9 mouse cellular contexts compared by ENCODE assay signal in the genomic region with DNA sequence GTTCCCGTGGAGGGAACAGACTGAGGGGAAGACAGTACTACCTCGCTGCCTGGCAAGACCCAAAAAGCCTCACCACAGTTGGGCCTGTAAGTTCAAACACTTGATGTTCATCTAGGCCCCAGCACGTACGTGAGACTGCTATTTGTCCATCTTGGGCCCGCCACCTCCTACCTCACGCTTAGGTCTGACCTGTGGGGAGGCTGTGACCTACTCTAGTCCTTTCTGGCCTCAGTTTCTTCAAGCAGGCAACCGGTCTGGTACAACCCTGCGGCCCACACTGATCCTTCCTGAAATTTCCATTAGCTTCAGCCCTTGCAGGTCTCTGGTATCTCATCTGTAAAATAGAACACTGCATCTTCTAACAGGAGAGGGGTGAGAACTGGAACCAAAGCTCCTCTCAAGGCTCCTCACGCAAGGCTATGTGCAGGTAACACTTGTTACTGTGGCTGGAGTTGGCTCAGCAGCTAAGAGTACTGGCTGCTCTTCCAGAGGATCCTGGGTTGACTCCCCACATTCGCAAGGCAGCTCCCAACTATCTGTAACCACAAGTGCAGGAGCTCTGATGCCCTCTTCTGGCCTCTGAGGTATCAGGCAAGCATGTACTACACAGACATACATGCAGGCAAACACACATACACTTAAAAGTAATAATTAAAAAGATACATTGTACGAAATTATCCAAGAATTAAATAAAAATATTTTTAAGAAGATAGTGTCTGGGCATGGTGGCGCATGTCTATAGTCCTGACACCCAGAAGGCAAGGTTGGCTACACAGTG. TPM values are rescaled to one million over a fixed set of nuclear protein-coding genes. Genes with fewer than 3 reads are reported as not detected.
A peak's percentile ranks its signal among the peaks of the same experiment; 100 is the strongest.
DNase-seq lines count a peak whose midpoint lies in the region; ATAC-seq and TF ChIP-seq lines count a peak whose summit lies in the region.
"Had no signal": no experiment of that assay in that cellular context is flagged by ENCODE, and none has a peak within 500 bp of the region (broad histone marks: within the 10 kb centered on the region; RNA-seq: fewer than 3 reads in every experiment).

No protein-coding gene starts in this region.

- H3K36me3 ChIP-seq in heart, adult 2 months (ENCODE audit: control insufficient read depth, insufficient read depth, low read length), result peaks cover 12% of the 10 kb centered on the region
- H3K36me3 ChIP-seq in ES-Bruce4 (ENCODE audit: control insufficient read depth, insufficient read depth, low read length, poor library complexity, severe bottlenecking), result no peaks in the 10 kb centered on the region
- H3K36me3 ChIP-seq in forebrain, embryonic 16.5 days (ENCODE audit: control insufficient read depth, insufficient read depth), result no peaks in the 10 kb centered on the region
- H3K36me3 ChIP-seq in liver, embryonic 15.5 days (replicated peaks), result peaks cover 50% of the 10 kb centered on the region

- 71% methylated on average over 12 of the region's 12 CpGs for WGBS in heart, adult 2 months
- 81% methylated on average over 12 of the region's 12 CpGs for WGBS in forebrain, embryonic 16.5 days
- 80% methylated on average over 12 of the region's 12 CpGs for WGBS in liver, embryonic 15.5 days (ENCODE audit: insufficient replicate concordance)

- no peak for TF ChIP-seq EP300 in heart, adult 2 months (IDR thresholded peaks at IDR 0.05; ENCODE audit: insufficient read depth, low read depth, low read length)
- TF ChIP-seq EP300 in ES-Bruce4 (IDR thresholded peaks at IDR 0.05; ENCODE audit: insufficient read depth, low read depth, low read length), result no peak

- ATAC-seq in forebrain, embryonic 16.5 days, result no peak
- ATAC-seq in liver, embryonic 15.5 days (ENCODE audit: insufficient read depth), result no peak

- no peak overlapping the region for H3K4me2 ChIP-seq in forebrain, embryonic 16.5 days (ENCODE audit: low read length)
- peak overlapping the region; percentile 43; the same call in 1 of the 2 replicates for H3K4me2 ChIP-seq in liver, embryonic 15.5 days

- no peak overlapping the region for H3K9ac ChIP-seq in heart, adult 2 months (ENCODE audit: low read depth, low read length)
- H3K9ac ChIP-seq in ES-Bruce4 (ENCODE audit: low read depth, poor library complexity, severe bottlenecking), result no peak overlapping the region
- no peak overlapping the region for H3K9ac ChIP-seq in forebrain, embryonic 16.5 days (replicated peaks; ENCODE audit: low read depth, low read length)
- H3K9ac ChIP-seq in liver, embryonic 15.5 days, result no peak overlapping the region; the same call in 1 of the 2 replicates

- peak overlapping the region; percentile 89 for H3K27ac ChIP-seq in heart, adult 2 months
- H3K27ac ChIP-seq in ES-Bruce4 (ENCODE audit: insufficient read depth, low read length), result no peak overlapping the region
- peak overlapping the region; percentile 92 for H3K27ac ChIP-seq in forebrain, embryonic 16.5 days (ENCODE audit: low read length)
- H3K27ac ChIP-seq in liver, embryonic 15.5 days (replicated peaks), result peak overlapping the region; percentile 42

- peaks cover 50% of the 10 kb centered on the region for H3K4me1 ChIP-seq in heart, adult 2 months (ENCODE audit: control insufficient read depth, insufficient read depth, low read length)
- peaks cover 11% of the 10 kb centered on the region for H3K4me1 ChIP-seq in ES-Bruce4 (ENCODE audit: control insufficient read depth, insufficient read depth, low read length)
- H3K4me1 ChIP-seq in forebrain, embryonic 16.5 days (replicated peaks; ENCODE audit: control insufficient read depth, insufficient read depth, low read length), result peaks cover 49% of the 10 kb centered on the region
- peaks cover 72% of the 10 kb centered on the region for H3K4me1 ChIP-seq in liver, embryonic 15.5 days (replicated peaks)

- no peak overlapping the region; the same call in 1 of the 2 replicates for H3K4me3 ChIP-seq in heart, adult 2 months
- H3K4me3 ChIP-seq in ES-Bruce4 (ENCODE audit: low read depth, low read length), result no peak overlapping the region
- no peak overlapping the region for H3K4me3 ChIP-seq in forebrain, embryonic 16.5 days (replicated peaks; ENCODE audit: low read length)
- no peak overlapping the region for H3K4me3 ChIP-seq in liver, embryonic 15.5 days (replicated peaks)

- intact Hi-C loops in heart, adult 2 months (cut with DNase I), result loop anchor here (1.0 kb wide), 1 partner anchor 19 kb away; no protein-coding TSS in a partner anchor
- intact Hi-C loops in heart, postnatal 14 days (cut with DNase I), result loop anchor here (2.0 kb wide), 1 partner anchor 23 kb away; no protein-coding TSS in a partner anchor

- H3K27me3 ChIP-seq in heart, adult 2 months (ENCODE audit: control insufficient read depth, insufficient read depth, low read length), result no peaks in the 10 kb centered on the region
- no peaks in the 10 kb centered on the region for H3K27me3 ChIP-seq in ES-Bruce4 (ENCODE audit: control insufficient read depth, insufficient read depth, low read length, poor library complexity, severe bottlenecking)
- no peaks in the 10 kb centered on the region for H3K27me3 ChIP-seq in forebrain, embryonic 16.5 days (replicated peaks; ENCODE audit: control insufficient read depth, insufficient read depth, low read length)
- no peaks in the 10 kb centered on the region for H3K27me3 ChIP-seq in liver, embryonic 15.5 days

- peak; percentile 53 for TF ChIP-seq CTCF in heart, adult 2 months (IDR thresholded peaks at IDR 0.05)
- peak; percentile 37 for TF ChIP-seq CTCF in ES-Bruce4 (IDR thresholded peaks at IDR 0.05; ENCODE audit: low read depth, low read length)

- H3K9me3 ChIP-seq in ES-Bruce4 (replicated peaks; ENCODE audit: control insufficient read depth, insufficient read depth, low read length, poor library complexity, severe bottlenecking), result no peaks in the 10 kb centered on the region
- no peaks in the 10 kb centered on the region for H3K9me3 ChIP-seq in forebrain, embryonic 16.5 days (ENCODE audit: control insufficient read depth, low read length)
- H3K9me3 ChIP-seq in liver, embryonic 15.5 days (replicated peaks), result no peaks in the 10 kb centered on the region

- peaks cover 4% of the 10 kb centered on the region for H3K79me2 ChIP-seq in heart, adult 2 months (replicated peaks; ENCODE audit: control insufficient read depth, insufficient read depth, low read length)

- DNase-seq in heart, adult 2 months, result peak; percentile 24 to 31
- DNase-seq in heart, postnatal 14 days, result no peak
- DNase-seq in right cerebral cortex, postnatal 10 days (ENCODE audit: low spot score in 2 of 2), result no peak
- no peak for DNase-seq in urinary bladder, adult 18-20 months (ENCODE audit: low spot score in 2 of 2)
- DNase-seq in embryo, embryonic 9.5 days (ENCODE audit: extremely low spot score), result no peak
- DNase-seq: cerebellum, postnatal 36 days had no signal

- TF ChIP-seq POLR2A in heart, adult 2 months (IDR thresholded peaks at IDR 0.05; ENCODE audit: insufficient read depth, low read depth, low read length), result no peak
- no peak for TF ChIP-seq POLR2A in ES-Bruce4 (IDR thresholded peaks at IDR 0.05; ENCODE audit: insufficient read depth, low read length)

RNA-seq across cellular contexts. Expression of a gene that starts 9.6 kb away (rescaled TPM):
- total RNA-seq in heart, adult 2 months (2021), result 100 to 1,000 TPM; 243 to 250 TPM
- polyA plus RNA-seq in heart, adult 2 months (2012; rRNA removed), result 311 and 386 TPM in 2 replicates
- total RNA-seq in heart, postnatal 14 days (2021), result 100 to 1,000 TPM; 318 to 327 TPM
- 266 and 284 TPM in 2 replicates for polyA plus RNA-seq in ES-Bruce4 (2011; ENCODE audit: insufficient read depth, insufficient read length, low read depth, missing spikeins)
- 299 and 316 TPM in 2 replicates for polyA plus RNA-seq in forebrain, embryonic 16.5 days (2015; fragmentation: Nextera tagmentation; extraction: Ambion mirVana)
- polyA plus RNA-seq in liver, embryonic 15.5 days (2015; fragmentation: Nextera tagmentation; extraction: Ambion mirVana), result 162 and 167 TPM in 2 replicates

RNA-seq across cellular contexts. Expression of a gene that starts 16.5 kb away (rescaled TPM):
- 10 to 100 TPM; 19.9 to 24.2 TPM for total RNA-seq in heart, adult 2 months (2021)
- 33.7 and 39.1 TPM in 2 replicates for polyA plus RNA-seq in heart, adult 2 months (2012; rRNA removed)
- total RNA-seq in heart, postnatal 14 days (2021), result 10 to 100 TPM; 11.3 to 12.1 TPM
- 15.4 and 16.5 TPM in 2 replicates for polyA plus RNA-seq in ES-Bruce4 (2011; ENCODE audit: insufficient read depth, insufficient read length, low read depth, missing spikeins)
- 2.3 and 3.0 TPM in 2 replicates for polyA plus RNA-seq in forebrain, embryonic 16.5 days (2015; fragmentation: Nextera tagmentation; extraction: Ambion mirVana)
- 0.74 and 0.77 TPM in 2 replicates for polyA plus RNA-seq in liver, embryonic 15.5 days (2015; fragmentation: Nextera tagmentation; extraction: Ambion mirVana)

RNA-seq across cellular contexts. Expression of a gene that starts 38.1 kb away (rescaled TPM):
- total RNA-seq in heart, adult 2 months (2021), result 10 to 100 TPM; 39.9 to 51.4 TPM
- polyA plus RNA-seq in heart, adult 2 months (2012; rRNA removed), result 43.7 and 54.5 TPM in 2 replicates
- total RNA-seq in heart, postnatal 14 days (2021), result 10 to 100 TPM; 36.7 to 47.1 TPM
- 43.8 and 45.3 TPM in 2 replicates for polyA plus RNA-seq in ES-Bruce4 (2011; ENCODE audit: insufficient read depth, insufficient read length, low read depth, missing spikeins)
- 14.4 and 16.8 TPM in 2 replicates for polyA plus RNA-seq in forebrain, embryonic 16.5 days (2015; fragmentation: Nextera tagmentation; extraction: Ambion mirVana)
- 161 and 198 TPM in 2 replicates for polyA plus RNA-seq in liver, embryonic 15.5 days (2015; fragmentation: Nextera tagmentation; extraction: Ambion mirVana)

RNA-seq across cellular contexts. Expression of a gene that starts 43.8 kb away (rescaled TPM):
- 10 to 100 TPM; 71.5 to 88.3 TPM for total RNA-seq in heart, adult 2 months (2021)
- 162 and 314 TPM in 2 replicates for polyA plus RNA-seq in heart, adult 2 months (2012; rRNA removed)
- 10 to 100 TPM; 48.6 to 53.3 TPM for total RNA-seq in heart, postnatal 14 days (2021)
- 8.1 and 13.3 TPM in 2 replicates for polyA plus RNA-seq in ES-Bruce4 (2011; ENCODE audit: insufficient read depth, insufficient read length, low read depth, missing spikeins)
- 30.4 and 32.6 TPM in 2 replicates for polyA plus RNA-seq in forebrain, embryonic 16.5 days (2015; fragmentation: Nextera tagmentation; extraction: Ambion mirVana)
- 35.0 and 50.9 TPM in 2 replicates for polyA plus RNA-seq in liver, embryonic 15.5 days (2015; fragmentation: Nextera tagmentation; extraction: Ambion mirVana)

RNA-seq across cellular contexts. Expression of a gene that starts 44.9 kb away (rescaled TPM):
- under 1 TPM; 0.29 to 0.34 TPM for total RNA-seq in heart, adult 2 months (2021)
- polyA plus RNA-seq in heart, adult 2 months (2012; rRNA removed), result 0.26 and 0.31 TPM in 2 replicates
- total RNA-seq in heart, postnatal 14 days (2021), result under 1 TPM; 0.31 to 0.49 TPM
- 1.0 and 2.1 TPM in 2 replicates for polyA plus RNA-seq in ES-Bruce4 (2011; ENCODE audit: insufficient read depth, insufficient read length, low read depth, missing spikeins)
- 1.4 TPM in 2 replicates for polyA plus RNA-seq in forebrain, embryonic 16.5 days (2015; fragmentation: Nextera tagmentation; extraction: Ambion mirVana)
- 0.64 TPM in 2 replicates for polyA plus RNA-seq in liver, embryonic 15.5 days (2015; fragmentation: Nextera tagmentation; extraction: Ambion mirVana)

Comparison
In these comparisons a context has a peak if more than half of its experiments do, and no peak if none do; other contexts are left out.
1. DNase-seq: peak in heart, adult 2 months (2 of 2); none in heart, postnatal 14 days (0 of 2), right cerebral cortex, postnatal 10 days (0 of 2), urinary bladder, adult 18-20 months (0 of 2) and embryo, embryonic 9.5 days (single experiment).